Mouse (Mus musculus) left cerebral cortex, adult 11 months (tissue): ENCODE measurements at regions not wholly inside any gene's neighbourhood (a gene's known extent, or its start where the extent isn't known, plus 50 kb on each side); places are given as distances from the start of the nearest gene placed in this dataset.
"Not testable (repeated sequence)": the region's sequence is repeated elsewhere in the genome, so short reads cannot be mapped to it uniquely, and the experiment has no call there.

Experiments used
- DNase-seq: peaks from one replicate; pipeline ENCODE4 v3.0.0; 2022; ENCODE audit warnings: low spot score

DNA sequence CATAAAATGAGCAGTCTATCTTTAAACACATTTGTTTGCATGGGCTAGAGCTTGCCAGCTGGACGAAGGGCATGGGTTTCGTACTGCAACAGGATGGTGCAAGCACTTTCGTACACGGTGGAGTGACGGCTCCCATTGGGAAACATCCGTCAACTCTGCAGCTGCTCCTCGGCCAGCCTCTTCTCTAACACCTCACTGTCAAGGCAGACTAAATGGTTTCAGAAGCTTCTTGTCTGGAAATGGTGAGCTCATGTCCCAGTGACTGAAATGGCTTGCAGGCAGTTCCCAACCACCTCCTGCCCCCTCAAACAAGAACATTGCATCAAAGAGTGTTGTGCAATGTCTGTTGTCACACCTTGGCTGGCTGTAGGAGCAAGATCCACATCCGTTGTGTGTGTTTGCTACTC, 163.4 kb downstream of the Trib2 start:
- DNase-seq = no peak

DNA sequence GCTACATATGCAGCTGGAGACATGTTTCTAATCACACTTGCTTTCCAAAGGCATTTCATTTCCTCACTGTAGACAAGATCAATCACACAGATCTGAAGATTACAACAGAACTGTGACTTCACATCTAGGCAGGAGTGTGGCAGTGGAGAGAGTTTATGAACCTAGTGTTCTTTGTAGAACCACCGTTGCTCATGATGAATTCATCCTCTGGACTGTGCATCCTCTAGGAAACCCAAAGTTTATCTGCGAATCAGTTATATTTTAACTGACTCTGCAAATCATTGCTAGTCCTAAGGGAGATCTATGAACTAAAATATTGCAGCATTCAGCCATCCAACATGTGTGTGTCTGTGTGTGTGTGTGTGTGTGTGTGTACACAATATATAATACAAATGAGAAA, 165.4 kb downstream of the Trib2 start:
- DNase-seq = no peak

DNA sequence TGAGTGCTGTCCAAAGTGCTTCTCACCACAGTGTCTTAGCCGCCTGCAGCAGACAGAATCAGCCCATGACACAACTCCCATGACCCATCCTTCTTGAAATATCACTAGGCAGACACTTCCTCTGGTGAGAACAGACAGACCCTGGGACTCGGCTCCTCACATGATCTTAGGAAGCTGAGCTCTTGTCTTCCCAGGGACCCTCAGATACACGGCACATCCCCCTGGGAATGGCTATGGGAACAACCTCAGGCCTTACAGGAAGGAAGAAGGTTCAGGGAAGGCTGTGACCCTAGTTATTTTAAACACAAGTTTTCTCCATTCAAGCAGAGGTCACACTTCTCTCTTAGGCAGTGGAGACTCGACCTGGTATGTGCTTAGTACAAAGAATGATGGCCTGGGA, 166.8 kb downstream of the Trib2 start:
- DNase-seq = no peak

DNA sequence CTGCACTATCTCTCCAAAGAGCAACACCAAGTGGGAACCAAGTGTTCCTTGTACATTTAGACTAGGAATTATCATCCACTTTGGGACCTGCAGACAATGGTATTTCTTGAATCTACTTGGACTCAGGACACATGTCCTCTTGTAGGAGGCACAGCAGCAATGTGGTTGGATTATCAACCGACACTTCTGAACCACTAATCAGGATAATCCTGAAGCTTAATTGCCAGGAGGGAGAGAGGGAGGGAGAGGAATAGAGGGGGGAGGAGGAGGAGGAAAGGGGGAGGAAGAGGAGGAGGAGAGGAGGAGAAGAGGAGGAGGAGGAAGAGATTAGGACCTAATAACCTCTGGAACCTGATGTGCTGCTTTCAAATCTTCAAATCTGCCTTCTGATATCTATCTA, 167.5 kb downstream of the Trib2 start:
- no peak for DNase-seq

DNA sequence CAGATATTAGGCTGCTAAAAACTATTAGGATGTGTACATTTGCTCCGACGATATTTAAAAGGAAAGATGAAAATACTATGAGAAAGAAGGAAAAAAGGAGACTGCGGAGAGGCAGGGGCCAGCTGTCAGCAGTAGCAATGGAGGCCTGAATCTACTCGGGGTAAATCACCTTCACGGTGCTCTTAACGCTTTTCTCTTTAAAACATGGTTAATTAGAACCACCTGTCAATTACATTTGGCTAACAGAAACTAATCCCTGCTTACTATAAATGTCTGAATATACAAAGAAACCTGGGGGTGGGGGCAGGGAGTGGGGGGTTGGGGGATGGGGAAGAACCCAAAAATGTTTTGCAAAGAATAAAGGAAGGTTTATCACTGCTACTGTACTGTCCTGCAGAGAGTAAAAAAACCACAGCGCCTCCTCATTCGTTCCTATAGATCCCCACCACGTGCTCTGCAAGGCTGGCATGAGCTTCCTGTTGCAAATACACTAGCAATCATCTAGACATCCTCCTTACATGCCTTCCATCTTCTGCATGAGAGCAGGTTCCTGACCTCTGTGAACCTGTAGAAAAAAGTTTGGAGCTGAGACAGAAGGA, 172.5 kb downstream of the Trib2 start:
- no peak for DNase-seq

DNA sequence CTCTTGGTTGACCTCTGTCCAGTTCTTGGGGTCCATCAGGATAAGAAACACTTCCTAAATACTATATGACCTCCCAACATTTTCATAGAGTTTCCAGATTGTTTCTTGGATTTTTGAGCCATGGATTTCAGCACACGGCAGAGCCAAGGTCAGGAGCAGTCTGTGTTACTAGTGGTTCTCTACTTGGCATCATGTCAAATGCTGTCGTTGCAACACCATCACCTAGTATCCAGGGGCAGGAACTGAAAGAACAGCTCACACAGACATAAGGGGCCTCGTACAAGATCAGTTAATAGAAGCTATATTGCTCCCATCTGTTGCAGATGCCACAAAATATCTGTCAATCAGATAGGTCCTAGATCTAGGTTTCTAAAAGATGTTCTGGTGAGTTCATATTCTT, 173.1 kb downstream of the Trib2 start:
- no peak for DNase-seq

DNA sequence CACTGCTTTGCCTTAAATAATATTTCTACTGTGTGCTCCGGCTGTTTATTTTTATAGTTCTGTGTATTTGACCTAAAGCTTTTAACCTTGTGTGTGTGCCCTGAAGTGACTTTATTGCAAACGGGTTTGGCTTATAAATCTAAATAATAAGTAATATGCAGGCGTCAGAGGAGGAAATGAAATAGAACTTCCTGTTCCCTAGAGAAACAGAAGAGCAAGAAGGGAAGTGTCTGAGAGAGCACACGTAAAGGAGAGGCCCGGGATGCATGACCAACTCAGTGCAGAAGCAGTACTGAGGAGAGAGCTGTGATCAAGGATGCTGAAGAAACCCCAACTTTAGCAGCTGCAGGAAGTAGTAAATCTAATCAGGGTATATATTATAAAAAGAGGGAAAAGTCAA, 176.4 kb downstream of the Trib2 start:
- no peak for DNase-seq

DNA sequence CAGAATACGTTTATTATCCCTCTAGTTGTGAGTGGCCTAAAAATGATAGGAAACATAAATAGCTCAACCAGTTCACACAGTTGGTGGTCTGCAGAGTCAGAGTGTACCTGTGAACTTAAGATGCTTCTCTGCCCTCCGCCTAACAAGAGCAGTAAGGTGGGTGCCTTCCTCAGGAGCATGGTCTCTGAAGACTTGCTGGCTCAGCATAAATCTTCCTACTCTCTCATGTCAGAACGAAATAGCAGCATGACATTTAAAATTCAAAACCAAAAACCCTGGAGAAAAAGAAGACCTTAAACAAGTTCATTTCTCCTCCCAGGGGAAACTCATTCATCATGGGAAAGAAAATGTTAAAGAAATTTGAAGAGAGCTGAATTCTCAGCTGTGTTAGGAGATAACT, 186.8 kb downstream of the Trib2 start:
- DNase-seq = no peak

DNA sequence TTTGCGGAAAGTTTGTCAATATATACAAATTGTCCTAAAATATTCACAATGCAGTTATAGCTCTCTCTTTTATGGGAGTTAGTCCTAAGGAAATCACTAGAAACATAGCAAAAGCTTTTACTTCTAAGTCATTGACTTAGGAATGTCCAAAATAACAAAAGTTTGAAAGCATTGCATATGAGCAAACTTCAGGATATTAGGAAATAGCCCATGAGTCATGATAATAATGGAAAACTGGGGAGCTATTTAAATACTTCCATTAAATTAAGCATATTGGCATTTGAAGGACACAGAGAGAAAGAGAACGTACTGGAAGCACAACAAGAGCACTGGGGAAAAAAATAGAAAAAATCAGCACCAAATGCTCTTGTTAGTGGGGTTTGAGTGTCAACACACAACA, 197.2 kb downstream of the Trib2 start:
- no peak for DNase-seq

DNA sequence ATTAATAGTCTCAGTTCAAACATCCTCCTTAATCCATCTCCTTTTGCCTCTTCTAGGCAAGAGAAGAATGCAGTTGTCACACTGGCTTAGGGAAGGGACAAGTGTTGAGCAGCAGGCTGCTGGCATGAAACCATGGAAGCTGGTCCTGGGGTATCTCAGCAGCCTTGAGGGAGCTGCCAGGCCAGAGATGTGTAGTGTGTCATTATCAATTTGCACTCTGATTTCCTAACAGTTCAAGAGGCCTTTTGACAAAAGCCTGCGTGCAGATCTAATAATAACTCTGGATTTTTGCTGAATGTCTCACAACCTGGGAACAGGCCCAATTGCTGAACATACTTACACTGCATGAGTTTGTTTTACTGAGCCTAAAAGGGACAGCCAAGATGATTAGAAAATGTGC, 199.4 kb downstream of the Trib2 start:
- no peak for DNase-seq

DNA sequence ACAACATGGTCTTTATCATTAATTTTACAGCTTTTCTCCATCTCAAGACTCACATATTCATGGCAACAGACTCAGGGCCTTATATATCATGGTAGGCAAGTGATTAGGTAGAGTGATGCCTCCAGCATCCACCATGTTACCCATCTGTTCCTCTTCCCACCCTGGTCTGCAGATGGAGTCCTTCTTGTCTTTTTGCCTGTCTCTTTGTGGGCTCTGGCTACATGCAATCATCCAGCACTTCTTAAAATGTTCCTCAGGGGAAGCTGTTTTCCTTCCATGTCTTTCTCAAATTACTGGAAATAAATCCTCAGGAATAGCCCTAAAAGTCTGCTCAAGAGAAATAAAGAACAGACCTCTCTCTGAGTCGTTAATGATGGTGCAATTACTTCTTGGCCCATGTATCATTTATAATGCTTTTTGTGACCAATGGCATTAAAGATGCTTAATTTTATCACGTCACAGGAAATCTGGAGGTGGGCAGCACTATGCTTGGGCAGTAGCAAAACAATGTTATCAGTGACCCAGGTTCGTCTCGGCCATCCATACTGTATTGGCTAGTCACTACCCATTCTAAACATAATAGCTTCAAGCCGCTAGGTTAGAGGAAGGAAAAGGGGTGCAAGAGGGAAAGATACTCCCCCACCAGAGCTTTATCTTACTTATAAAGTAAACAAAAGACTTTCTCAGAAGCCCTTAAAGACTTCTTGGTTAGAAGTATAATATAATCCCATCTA, 204.7 kb downstream of the Trib2 start:
- no peak for DNase-seq

DNA sequence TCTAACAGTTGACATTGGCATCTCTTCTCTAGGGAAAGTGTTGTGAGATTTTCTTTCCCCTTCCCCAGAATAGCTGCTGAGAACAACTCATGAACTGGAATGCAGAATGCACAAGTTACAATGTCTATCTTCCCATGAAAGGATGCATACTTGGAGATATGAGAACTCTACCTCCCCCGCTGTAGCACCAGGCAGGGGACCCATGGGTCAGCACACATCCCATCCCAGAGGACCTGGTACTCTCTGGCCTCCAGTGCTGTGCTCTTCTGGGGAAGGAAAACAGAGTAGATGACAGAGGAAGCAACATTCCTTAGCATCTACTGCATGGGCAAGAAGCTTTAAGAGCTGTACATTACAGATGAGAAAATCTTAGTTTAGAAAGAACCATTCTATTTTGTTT, 209.6 kb downstream of the Trib2 start:
- DNase-seq = no peak

DNA sequence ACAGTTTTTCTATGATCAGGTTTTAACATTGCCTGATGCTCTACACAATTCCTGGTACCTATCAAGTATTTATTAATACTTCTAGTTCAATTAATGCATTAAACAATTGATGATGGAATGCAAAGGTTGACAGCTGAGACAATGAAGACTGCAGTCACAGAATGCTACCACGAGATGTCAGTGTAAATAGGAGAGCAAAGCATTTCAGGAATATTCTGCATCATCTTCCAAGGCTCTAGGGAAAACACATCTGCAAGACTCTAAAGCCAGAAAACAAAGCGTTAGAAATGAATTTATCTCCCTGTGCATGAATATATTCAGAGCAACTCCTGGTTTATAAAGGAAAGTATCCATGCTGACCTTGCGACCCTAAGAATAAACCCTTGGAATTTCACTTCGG, 210.6 kb downstream of the Trib2 start:
- peak; percentile 11 for DNase-seq

DNA sequence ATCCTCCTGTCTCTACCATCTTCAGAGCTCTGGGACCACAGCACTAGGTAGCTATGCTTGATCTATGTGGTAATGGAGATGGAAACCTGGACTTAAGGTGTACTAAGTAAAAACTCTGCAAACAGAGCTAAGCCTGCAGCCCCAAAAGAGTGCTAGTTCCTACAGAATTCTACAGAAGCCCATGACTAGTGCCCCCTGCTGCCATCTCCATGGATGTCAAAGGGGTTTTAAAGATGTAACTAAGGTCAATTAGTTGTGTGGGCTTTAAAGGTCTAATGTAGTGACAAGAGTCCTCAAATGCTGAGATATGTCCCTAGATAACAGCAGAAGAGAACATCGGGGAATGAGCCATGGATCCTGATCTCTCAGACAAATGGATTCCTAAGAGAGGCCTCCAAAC, 212.1 kb downstream of the Trib2 start:
- no peak for DNase-seq

DNA sequence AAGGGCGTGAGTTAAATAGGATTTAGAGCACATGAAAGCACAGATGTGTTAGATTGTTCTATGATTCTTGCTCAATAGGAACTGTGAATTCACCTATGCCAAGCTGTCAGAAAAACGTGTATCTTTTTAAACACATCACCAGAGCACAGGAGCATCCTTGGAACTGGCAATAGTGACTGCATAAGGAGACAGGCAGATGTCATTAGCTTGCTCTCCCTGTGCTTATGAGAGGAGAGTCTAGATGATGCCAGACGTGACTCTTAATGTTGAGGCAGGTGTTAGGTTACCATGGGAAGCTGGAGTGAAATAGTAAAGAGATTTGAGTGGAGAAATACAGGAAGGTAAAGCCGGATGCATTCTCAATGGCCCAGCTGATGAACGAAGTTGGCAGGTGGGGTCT, 212.8 kb downstream of the Trib2 start:
- no peak for DNase-seq

DNA sequence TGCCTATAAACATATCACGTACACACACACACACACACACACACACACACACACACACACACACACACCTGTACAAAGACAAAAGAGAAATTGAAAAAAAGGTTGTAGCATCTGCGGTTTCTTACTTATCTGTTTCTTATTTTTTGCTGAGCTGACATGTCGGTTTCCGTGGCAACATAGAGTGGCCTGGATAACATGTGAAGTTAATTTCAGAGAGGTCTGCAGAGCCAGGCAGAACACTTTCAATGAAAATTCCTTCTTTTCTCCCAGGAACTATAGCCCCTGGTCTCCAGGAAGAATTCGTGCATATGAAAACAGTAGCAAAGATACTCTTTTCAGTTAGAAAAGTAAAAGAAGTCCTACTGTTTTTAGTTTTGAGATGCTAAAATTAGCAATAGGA, 213.4 kb downstream of the Trib2 start:
- DNase-seq = no peak

DNA sequence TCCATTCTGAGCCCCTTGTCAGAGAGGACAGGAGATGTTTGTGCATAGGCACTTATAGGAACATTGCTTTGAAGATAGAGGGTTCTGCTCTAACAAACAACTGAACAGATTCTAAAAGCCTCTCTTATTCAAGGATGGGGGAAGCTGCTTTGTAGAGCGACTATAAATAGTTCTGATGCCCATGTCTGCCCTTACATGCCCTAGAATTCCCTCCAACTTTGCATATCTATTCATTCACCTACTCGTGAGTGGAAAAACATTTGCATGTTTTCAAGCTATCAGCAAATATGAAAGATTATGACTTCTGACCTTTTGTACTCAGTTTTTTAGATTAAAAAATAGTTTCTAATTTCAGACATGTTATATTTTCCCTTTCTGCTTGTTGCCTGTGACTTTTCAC, 222.0 kb downstream of the Trib2 start:
- no peak for DNase-seq

DNA sequence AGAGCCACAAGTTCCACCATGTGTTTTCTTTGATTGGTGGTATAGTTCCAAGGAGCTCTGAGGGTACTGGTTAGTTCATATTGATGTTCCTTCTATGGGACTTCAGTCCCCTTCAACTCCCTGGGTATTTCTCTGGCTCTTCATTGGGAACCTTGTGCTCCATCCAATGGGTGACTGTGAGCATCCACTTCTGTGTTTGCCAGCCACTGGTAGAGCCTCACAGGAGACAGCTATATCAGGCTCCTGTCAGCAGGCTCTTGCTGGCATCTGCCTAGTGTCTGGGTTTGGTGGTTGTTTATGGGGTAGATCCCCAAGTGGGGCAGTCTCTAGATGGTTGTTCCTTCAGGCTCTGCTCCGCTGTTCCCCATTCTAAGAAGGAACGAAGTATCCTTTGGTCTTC, 228.9 kb downstream of the Trib2 start:
- DNase-seq = not testable (repeated sequence)

DNA sequence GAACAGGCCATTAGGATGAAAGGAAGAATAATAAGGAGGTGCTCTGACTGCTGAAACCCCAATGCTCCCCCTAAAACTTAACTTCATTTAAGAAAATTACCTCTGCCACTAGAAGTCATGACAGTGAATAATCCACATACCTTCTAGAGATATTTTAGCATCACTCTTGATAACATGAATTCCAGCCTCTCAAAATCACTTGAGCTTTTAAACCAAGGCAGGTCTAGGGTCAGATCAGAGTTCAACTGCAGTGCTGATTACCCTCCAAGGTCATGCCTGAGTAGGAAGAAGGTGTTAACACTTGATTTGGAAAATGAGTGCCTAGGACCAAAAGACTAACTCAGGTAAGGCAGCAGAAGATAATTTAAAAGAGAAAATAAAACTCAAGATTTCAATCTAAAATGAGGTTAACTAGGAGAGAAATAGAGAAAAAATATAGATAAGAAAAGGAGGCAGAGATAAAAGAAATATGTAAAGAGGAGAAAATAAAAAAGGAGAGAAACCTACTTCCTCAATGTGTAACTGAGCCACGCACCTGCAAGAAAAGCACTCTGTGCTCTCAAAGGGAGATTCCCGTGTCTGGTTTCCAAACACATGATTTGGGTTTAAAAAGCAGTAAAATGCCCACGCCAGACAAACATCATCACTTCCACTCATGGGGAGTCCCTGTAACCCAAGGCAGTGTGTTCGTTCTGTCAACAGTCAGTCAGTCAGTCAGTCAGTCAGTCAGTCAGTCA, 229.8 kb downstream of the Trib2 start:
- no peak for DNase-seq

DNA sequence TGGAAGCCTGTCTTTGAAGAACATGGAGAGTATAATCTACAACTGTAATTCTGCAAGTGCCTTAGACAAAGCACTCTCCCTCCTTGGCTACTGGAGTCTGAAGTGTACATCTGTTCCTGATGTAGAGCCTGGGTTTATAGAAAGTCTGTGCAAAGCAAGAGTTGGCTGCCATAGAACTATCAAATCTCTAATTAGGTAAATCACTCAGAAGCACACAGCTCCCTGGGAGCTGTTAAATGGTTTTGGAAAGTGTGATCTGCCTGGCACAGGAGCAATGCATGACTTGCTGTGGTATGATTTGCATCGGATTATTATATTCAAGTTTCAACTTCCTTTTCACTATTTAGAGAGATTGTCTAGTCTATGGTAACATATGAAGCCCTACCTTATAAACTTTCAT, 230.9 kb downstream of the Trib2 start:
- DNase-seq = no peak

DNA sequence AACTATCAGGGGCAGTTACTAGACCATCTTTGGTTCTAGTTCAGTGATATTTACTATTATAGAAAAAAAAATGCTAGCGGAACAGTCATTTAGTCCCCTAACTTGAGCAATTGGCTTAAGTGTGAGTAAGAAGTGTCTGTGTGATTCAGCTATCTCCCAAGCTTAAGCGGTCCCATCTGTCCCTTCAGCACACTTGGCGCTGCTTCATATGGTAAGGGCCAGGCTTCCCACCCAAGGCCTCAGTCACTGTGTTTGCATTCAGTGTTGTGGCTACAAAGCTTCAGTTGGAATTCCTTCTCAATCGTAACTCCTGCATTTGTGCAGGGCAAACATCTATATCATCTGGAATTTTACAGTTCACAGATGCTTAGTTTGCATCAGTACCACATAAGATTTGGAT, 232.0 kb downstream of the Trib2 start:
- DNase-seq = no peak

DNA sequence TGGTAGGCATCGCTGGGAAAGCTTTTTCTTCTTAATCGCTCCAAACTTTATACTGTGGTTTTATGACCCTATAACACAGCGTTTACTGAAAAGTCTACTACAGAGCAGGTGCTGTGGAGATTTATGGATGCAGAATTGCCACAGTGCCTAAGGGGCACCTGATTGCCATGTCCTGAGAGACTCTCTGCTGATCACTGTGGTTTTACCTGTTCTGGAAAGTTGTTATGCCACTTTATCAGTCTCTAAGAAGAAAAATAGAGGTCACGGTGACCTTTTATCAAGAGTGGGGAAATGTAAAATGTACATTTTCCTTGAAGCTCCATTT, 250.0 kb downstream of the Trib2 start:
- no peak for DNase-seq

DNA sequence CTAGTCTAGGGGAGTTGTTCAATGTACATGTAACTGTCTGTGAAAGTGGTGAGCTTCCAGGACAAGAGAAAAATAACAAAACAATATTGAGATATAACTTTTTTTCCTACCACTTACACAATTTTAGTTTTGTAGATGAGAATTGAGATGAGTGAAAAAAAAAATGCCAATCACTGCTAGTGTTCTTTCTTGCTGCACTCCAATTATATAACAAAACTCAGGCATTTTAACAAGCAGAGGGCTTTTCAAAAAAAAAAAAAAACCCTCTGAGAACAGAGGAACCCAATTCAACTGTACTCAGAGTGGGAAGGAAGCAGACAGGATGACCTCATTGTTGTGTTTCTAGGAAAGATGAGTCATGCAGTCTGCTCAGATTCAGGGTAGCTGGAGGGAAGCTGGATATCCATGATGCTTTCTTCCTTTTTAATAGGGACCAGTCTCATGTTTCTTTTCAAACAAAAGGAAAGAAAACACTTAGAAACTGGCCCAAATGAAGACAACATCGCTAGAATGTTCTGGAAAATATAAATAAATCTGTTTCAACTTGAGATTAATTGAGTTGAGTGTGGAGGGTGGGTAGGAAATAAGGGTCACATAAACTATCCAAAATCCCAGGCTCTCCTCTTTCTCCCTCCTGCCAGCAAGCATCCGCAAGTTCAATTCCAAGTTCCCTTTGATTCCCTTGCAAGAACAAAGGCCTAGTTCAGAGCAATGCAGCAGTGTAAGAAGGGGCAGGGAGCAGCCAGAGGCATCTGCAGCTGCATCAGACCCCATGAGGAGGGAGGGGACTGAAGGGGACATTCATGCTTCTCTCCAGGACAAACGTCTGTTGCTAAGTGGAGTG, 250.6 kb downstream of the Trib2 start:
- DNase-seq = peak; percentile 48
